Mouse (Mus musculus) intestine, embryonic 14.5 days (tissue): ENCODE results near the gene Olfr109. TPM values are rescaled to one million over a fixed set of nuclear protein-coding genes. Genes with fewer than 3 reads are reported as not detected.

ENCODE experiments used
- ATAC-seq: fragments of 200-750 bp; cut with Nextera tagmentation; replicated peaks from 2 replicates; pipeline ENCODE4 v1.8.0; 2017; ENCODE audit warnings: low read depth, moderate number of reproducible peaks, moderate TSS enrichment, moderate library complexity; ENCODE audit not compliant: low FRiP score, low TSS enrichment
- DNase-seq: peaks from one replicate; pipeline ENCODE4 v3.0.0-alpha.2; 2018; ENCODE audit warnings: low spot score
- H3K27ac ChIP-seq: fragments of 300-500 bp; sonication (generic); 2 replicates; pipeline ENCODE4 v1.5.1; 2014; ENCODE audit warnings: low read depth, mild to moderate bottlenecking, control low read depth
- H3K27me3 ChIP-seq: fragments of 300-500 bp; sonication (generic); replicated peaks from 2 replicates; pipeline ENCODE4 v1.6.1; 2014; ENCODE audit warnings: low read length, control low read depth; ENCODE audit not compliant: control insufficient read depth, insufficient read depth
- H3K36me3 ChIP-seq: fragments of 300-500 bp; sonication (generic); 2 replicates; pipeline ENCODE4 v1.6.1; 2014; ENCODE audit warnings: low read length, control low read depth; ENCODE audit not compliant: control insufficient read depth, insufficient read depth
- H3K4me1 ChIP-seq: fragments of 300-500 bp; sonication (generic); replicated peaks from 2 replicates; pipeline ENCODE4 v1.6.1; 2014; ENCODE audit warnings: low read length, control low read depth, mixed read lengths; ENCODE audit not compliant: control insufficient read depth, insufficient read depth
- H3K4me2 ChIP-seq: fragments of 300-500 bp; sonication (generic); 2 replicates; pipeline ENCODE4 v1.6.1; 2014; ENCODE audit warnings: low read length
- H3K4me3 ChIP-seq: fragments of 300-500 bp; sonication (generic); 2 replicates; pipeline ENCODE4 v1.5.1; 2014; ENCODE audit warnings: low read depth, low read length, control low read depth, mixed read lengths
- H3K9ac ChIP-seq: fragments of 300-500 bp; sonication (generic); 2 replicates; pipeline ENCODE4 v1.6.1; 2014; ENCODE audit warnings: mild to moderate bottlenecking, low read length
- H3K9me3 ChIP-seq: fragments of 300-500 bp; sonication (generic); 2 replicates; pipeline ENCODE4 v1.6.1; 2016; ENCODE audit warnings: low read length, control low read depth; ENCODE audit not compliant: control insufficient read depth
- WGBS: fragments of 180-500 bp; shearing (Covaris S2); extraction: QIAGEN DNeasy Blood & Tissue Kit; methylation state at CpG from one replicate; pipeline ENCODE4 v1.1.7; 2014; 5-methylcytosine and 5-hydroxymethylcytosine counted together
- polyA plus RNA-seq: library from polyadenylated mRNA; unstranded; fragments of >200 nt; fragmentation: Nextera tagmentation; extraction: Ambion mirVana; gene quantifications from 2 replicates; pipeline ENCODE4 v1.2.1, GENCODE M21; 2014

Gene Olfr109
- not detected in 2 replicates for polyA plus RNA-seq

DNA sequence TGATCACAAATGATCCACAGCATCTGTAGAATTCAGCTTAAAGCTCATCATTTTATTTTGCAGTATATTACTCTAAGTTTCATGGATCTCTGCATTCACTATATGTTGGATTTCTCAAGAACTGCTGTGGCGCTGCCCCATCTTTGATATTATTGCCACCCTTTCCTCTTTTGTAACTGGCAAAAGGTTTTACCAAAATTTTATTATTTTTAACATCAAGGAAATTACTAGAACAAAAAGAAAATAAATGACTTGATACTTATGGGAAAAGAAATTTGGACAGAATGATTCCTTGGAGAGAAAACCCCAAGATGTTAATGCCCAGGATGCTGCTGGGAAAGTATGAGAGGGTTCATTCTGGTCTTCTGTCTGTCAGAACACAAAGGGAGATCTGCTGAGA is at the start of gene Olfr109:
Gene Olfr109 (plus strand): TSS at position 301 of the 400 bp plus-strand sequence.
- Histone ChIP-seq H3K4me1 (no peaks in the 10 kb centered on the region), H3K9ac (no peak within 1 kb of the TSS), H3K4me3 (no peak within 1 kb of the TSS), H3K27me3 (no peaks in the 10 kb centered on the region), H3K4me2 (no peak within 1 kb of the TSS), H3K36me3 (no peaks in the 10 kb centered on the region), H3K27ac (no peak within 1 kb of the TSS), H3K9me3 (no peaks in the 10 kb centered on the region)
- 100% methylated on average over 1 of the region's 1 CpGs for WGBS
- ATAC-seq (no peak), DNase-seq (no peak)

DNA sequence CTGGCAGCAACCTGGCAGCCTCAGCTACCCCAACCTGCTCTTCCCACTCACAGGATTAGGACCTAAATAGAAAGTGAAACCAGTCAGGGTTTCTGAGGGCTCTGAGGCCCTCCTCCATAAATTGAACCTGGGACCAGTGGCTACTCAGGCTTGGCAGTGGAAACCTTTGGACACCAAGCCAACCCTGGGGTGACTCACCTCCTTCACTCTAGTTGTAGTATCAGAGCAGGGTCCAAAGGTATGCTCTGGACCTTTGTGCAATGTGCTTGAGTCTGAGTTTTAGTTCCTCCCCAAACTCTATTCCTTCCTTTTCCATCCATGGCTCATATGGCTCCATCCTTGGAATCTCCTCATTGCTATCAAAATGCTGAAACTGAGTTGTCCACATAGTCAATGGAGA is 45.3 kb upstream of the Olfr109 start:
- no peak overlapping the region for H3K9ac ChIP-seq
- no peaks in the 10 kb centered on the region for H3K27me3 ChIP-seq
- no peak overlapping the region for H3K4me3 ChIP-seq
- no peak overlapping the region for H3K27ac ChIP-seq
- no peak for DNase-seq
- H3K4me2 ChIP-seq = no peak overlapping the region
- H3K36me3 ChIP-seq = no peaks in the 10 kb centered on the region
- no peak for ATAC-seq
- H3K9me3 ChIP-seq = no peaks in the 10 kb centered on the region
- no peaks in the 10 kb centered on the region for H3K4me1 ChIP-seq

GRCm38 (mm10) chr17:37445180-37445579 is 13.5 kb upstream of the Olfr109 start, which contains the start of gene Olfr108:
Gene Olfr108 (plus strand): TSS chr17:37445480.
- no peaks in the 10 kb centered on the region for H3K36me3 ChIP-seq
- H3K4me3 ChIP-seq = no peak within 1 kb of the TSS
- H3K4me2 ChIP-seq = no peak within 1 kb of the TSS
- WGBS = 79% methylated on average over 1 of the region's 1 CpGs
- H3K4me1 ChIP-seq = no peaks in the 10 kb centered on the region
- H3K27me3 ChIP-seq = no peaks in the 10 kb centered on the region
- no peak for DNase-seq
- no peak for ATAC-seq
- H3K9me3 ChIP-seq = no peaks in the 10 kb centered on the region
- no peak within 1 kb of the TSS for H3K27ac ChIP-seq
- no peak within 1 kb of the TSS for H3K9ac ChIP-seq

DNA sequence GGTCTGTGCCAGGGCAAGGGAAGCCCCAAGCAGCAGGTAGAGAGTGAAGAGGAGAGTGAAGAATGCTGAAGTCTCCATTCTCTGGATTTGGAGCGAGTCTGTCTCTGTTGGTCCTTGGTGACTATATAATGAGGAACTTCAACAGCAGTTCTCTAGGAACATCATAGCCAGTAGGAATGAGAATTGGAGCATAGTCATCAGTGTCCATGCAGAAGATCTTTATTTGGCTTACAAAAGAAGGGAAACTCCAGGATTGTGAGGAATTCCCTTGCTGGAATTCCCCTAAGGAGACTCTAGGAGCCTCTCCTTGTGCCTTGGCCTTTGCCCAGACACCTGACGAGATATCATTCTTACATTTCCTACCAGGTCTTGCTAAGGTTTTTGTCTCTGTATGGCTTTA is 24.7 kb downstream of the Olfr109 start, which contains the start of gene H2-M2:
Gene H2-M2 (minus strand): TSS at position 101 of the 400 bp plus-strand sequence.
- Histone ChIP-seq H3K9ac (no peak within 1 kb of the TSS), H3K4me1 (no peaks in the 10 kb centered on the region), H3K9me3 (no peaks in the 10 kb centered on the region), H3K4me2 (no peak within 1 kb of the TSS), H3K36me3 (no peaks in the 10 kb centered on the region), H3K27me3 (no peaks in the 10 kb centered on the region), H3K27ac (no peak within 1 kb of the TSS), H3K4me3 (no peak within 1 kb of the TSS)
- no peak for DNase-seq
- 88% methylated on average over 2 of the region's 2 CpGs for WGBS
- ATAC-seq = no peak

- Histone ChIP-seq H3K27ac (no peak within 1 kb of the TSS), H3K4me1 (no peaks in the 10 kb centered on the region), H3K9ac (no peak within 1 kb of the TSS), H3K36me3 (no peaks in the 10 kb centered on the region), H3K27me3 (no peaks in the 10 kb centered on the region), H3K4me2 (no peak within 1 kb of the TSS), H3K4me3 (no peak within 1 kb of the TSS), H3K9me3 (no peaks in the 10 kb centered on the region)
- ATAC-seq = no peak
- no peak for DNase-seq
- 45% methylated on average over 1 of the region's 1 CpGs for WGBS
These were observed 33.3 kb downstream of the Olfr109 start, which contains the start of gene Olfr110 for GRCm38 (mm10) chr17:37491930-37492518. Gene Olfr110 (plus strand): TSS chr17:37492468.

GRCm38 (mm10) chr17:37507730-37508129 is 49.0 kb downstream of the Olfr109 start, which contains the start of gene Olfr111:
Gene Olfr111 (plus strand): TSS chr17:37508030.
- Histone ChIP-seq H3K36me3 (no peaks in the 10 kb centered on the region), H3K9me3 (no peaks in the 10 kb centered on the region), H3K27ac (no peak within 1 kb of the TSS), H3K9ac (no peak within 1 kb of the TSS), H3K27me3 (no peaks in the 10 kb centered on the region), H3K4me1 (no peaks in the 10 kb centered on the region), H3K4me3 (no peak within 1 kb of the TSS), H3K4me2 (no peak within 1 kb of the TSS)
- no peak for ATAC-seq
- 87% methylated on average over 4 of the region's 4 CpGs for whole genome bisulfite sequencing
- DNase-seq = no peak

Other genes with a start within 250 kb of the Olfr109 start
- not detected in 2 replicates for gene Olfr95, start 245.8 kb upstream of the Olfr109 start, polyA plus RNA-seq
- gene Olfr96, start 238.8 kb upstream of the Olfr109 start, polyA plus RNA-seq = not detected in 2 replicates
- not detected in 2 replicates for gene Olfr97, start 221.6 kb upstream of the Olfr109 start, polyA plus RNA-seq
- not detected in 2 replicates for gene Olfr98, start 195.2 kb upstream of the Olfr109 start, polyA plus RNA-seq
- gene H2-M3, start 188.7 kb upstream of the Olfr109 start, polyA plus RNA-seq = 4.6 and 5.4 TPM in 2 replicates
- gene Olfr99, start 175.5 kb upstream of the Olfr109 start, polyA plus RNA-seq = not detected in 2 replicates
- not detected in 2 replicates for gene Olfr101, start 154.6 kb upstream of the Olfr109 start, polyA plus RNA-seq
- gene Olfr102, start 141.9 kb upstream of the Olfr109 start, polyA plus RNA-seq = not detected in 2 replicates
- gene Olfr103, start 119.2 kb upstream of the Olfr109 start, polyA plus RNA-seq = not detected in 2 replicates
- not detected in 2 replicates for gene Olfr104-ps, start 99.3 kb upstream of the Olfr109 start, polyA plus RNA-seq
- not detected in 2 replicates for gene Olfr105-ps, start 79.9 kb upstream of the Olfr109 start, polyA plus RNA-seq
- gene Olfr106-ps, start 68.5 kb upstream of the Olfr109 start, polyA plus RNA-seq = not detected in 2 replicates
- gene Olfr107, start 59.7 kb upstream of the Olfr109 start, polyA plus RNA-seq = not detected in 2 replicates
- not detected in 2 replicates for gene Olfr108, start 13.4 kb upstream of the Olfr109 start, polyA plus RNA-seq
- gene H2-M2, start 24.6 kb downstream of the Olfr109 start, polyA plus RNA-seq = not detected in 2 replicates
- not detected in 2 replicates for gene Olfr110, start 33.6 kb downstream of the Olfr109 start, polyA plus RNA-seq
- gene Olfr111, start 49.1 kb downstream of the Olfr109 start, polyA plus RNA-seq = not detected in 2 replicates
- gene Olfr112, start 110.5 kb downstream of the Olfr109 start, polyA plus RNA-seq = not detected in 2 replicates
- not detected in 2 replicates for gene Olfr113, start 118.7 kb downstream of the Olfr109 start, polyA plus RNA-seq
- gene Olfr114, start 133.8 kb downstream of the Olfr109 start, polyA plus RNA-seq = not detected in 2 replicates
- gene Olfr115, start 168.2 kb downstream of the Olfr109 start, polyA plus RNA-seq = not detected in 2 replicates
- gene Olfr116, start 168.3 kb downstream of the Olfr109 start, polyA plus RNA-seq = not detected in 2 replicates
- gene Olfr117, start 204.9 kb downstream of the Olfr109 start, polyA plus RNA-seq = not detected in 2 replicates
- gene Olfr118, start 208.1 kb downstream of the Olfr109 start, polyA plus RNA-seq = not detected in 2 replicates
- not detected in 2 replicates for gene Olfr119, start 237.6 kb downstream of the Olfr109 start, polyA plus RNA-seq